Mouse (Mus musculus) heart, postnatal 0 days (tissue): ENCODE measurements at regions not wholly inside any gene's neighbourhood (a gene's known extent, or its start where the extent isn't known, plus 50 kb on each side); places are given as distances from the start of the nearest gene placed in this dataset.

Experiments
- CTCF ChIP-seq: IDR thresholded peaks from 2 replicates; pipeline ENCODE4 v1.5.1; 2016; ENCODE audit warnings: antibody characterized with exemption, control low read depth, low read depth
- EP300 ChIP-seq: IDR thresholded peaks from 2 replicates; pipeline ENCODE4 v1.6.1; 2016; ENCODE audit warnings: antibody characterized with exemption, low read depth

DNA sequence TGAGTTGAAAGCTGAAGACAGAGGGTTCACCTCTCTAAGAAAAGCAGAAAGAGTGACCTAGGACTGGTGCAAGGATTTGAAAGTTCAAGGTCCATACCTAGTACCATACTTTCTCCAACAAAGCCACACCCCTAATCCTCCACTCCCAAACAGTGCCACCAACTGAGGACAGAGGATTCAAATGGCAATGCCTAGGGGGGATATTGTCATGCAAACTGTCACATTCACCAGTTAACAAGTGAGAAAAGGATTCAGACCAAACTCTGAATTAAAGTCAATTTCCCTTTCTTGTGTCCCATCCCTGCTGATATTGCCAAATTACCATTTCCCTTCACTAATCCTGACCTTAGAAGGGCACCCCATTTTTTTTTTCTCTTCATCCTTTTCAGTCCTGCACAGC lies 637.1 kb upstream of the Pou3f3 start:
- TF ChIP-seq CTCF (no peak), EP300 (no peak)
